ENCODE assay signal across 8 mouse cellular contexts in the genomic region with DNA sequence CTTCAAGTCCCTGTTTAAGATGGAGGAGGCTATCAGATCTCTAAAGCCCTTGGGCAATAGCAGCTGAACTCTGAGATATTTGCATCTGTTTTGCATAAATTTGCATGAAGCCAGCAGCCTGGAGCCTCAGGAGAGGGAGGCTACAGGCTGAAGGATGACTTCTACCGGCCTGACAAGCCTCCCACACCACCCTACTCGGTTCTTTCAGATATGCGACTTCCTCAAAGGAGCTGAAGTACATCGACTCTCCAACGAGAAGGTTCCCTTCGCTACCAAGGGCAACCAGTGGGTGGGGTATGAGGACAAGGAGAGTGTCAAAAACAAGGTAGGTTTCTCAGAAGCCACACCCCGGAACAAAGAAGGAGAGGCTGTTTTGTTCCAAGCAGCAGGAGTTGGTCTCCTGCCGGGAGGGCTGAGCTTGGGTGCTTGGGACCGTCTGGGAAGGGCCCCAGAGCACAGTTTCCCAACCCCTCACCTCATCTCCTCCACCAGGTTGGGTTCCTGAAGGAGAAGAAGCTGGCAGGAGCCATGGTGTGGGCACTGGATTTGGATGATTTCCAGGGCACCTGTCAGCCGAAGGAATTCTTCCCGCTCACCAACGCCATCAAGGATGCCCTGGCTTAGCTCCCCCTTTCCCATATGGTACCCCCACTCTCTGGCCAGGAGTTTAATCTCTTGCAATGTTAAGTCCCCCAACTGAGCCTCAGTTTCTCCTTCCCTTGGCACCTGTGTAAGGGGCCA. TPM values are rescaled to one million over a fixed set of nuclear protein-coding genes. Genes with fewer than 3 reads are reported as not detected.
DNase-seq lines count a peak whose midpoint lies in the region; ATAC-seq and TF ChIP-seq lines count a peak whose summit lies in the region.

No protein-coding gene starts in this region.

- no peaks in the 10 kb centered on the region for H3K9me3 ChIP-seq in forebrain, embryonic 13.5 days (replicated peaks)
- H3K9me3 ChIP-seq in forebrain, embryonic 10.5 days: no peaks in the 10 kb centered on the region
- H3K9me3 ChIP-seq in liver, postnatal 0 days (ENCODE audit: low read length): no peaks in the 10 kb centered on the region
- H3K9me3 ChIP-seq in stomach, postnatal 0 days (ENCODE audit: control insufficient read depth, low read length): no peaks in the 10 kb centered on the region

- peak overlapping the region; percentile 21; the same call in 1 of the 2 replicates for H3K27ac ChIP-seq in forebrain, embryonic 13.5 days
- H3K27ac ChIP-seq in forebrain, embryonic 10.5 days: no peak overlapping the region
- H3K27ac ChIP-seq in liver, postnatal 0 days (ENCODE audit: low read depth): no peak overlapping the region
- peak overlapping the region; percentile 61; the same call in 1 of the 2 replicates for H3K27ac ChIP-seq in stomach, postnatal 0 days (replicated peaks)

- no peaks in the 10 kb centered on the region for H3K27me3 ChIP-seq in forebrain, embryonic 13.5 days
- H3K27me3 ChIP-seq in forebrain, embryonic 10.5 days (ENCODE audit: poor library complexity, severe bottlenecking): peaks cover 24% of the 10 kb centered on the region
- H3K27me3 ChIP-seq in liver, postnatal 0 days (ENCODE audit: insufficient read depth, low read length): no peaks in the 10 kb centered on the region; the same call in 1 of the 2 replicates
- H3K27me3 ChIP-seq in stomach, postnatal 0 days (ENCODE audit: control insufficient read depth, insufficient read depth, low read length): no peaks in the 10 kb centered on the region

- TF ChIP-seq EP300 in liver, postnatal 0 days (IDR thresholded peaks at IDR 0.05; ENCODE audit: low read depth): no peak
- TF ChIP-seq EP300 in stomach, postnatal 0 days (optimal IDR thresholded peaks at IDR 0.05): no peak

- H3K4me1 ChIP-seq in forebrain, embryonic 13.5 days: peaks cover 16% of the 10 kb centered on the region
- H3K4me1 ChIP-seq in forebrain, embryonic 10.5 days: peaks cover 25% of the 10 kb centered on the region
- no peaks in the 10 kb centered on the region for H3K4me1 ChIP-seq in liver, postnatal 0 days (ENCODE audit: insufficient read depth)
- 0 out of 2 replicates have a peak, but pooled peaks cover 4% of the 10 kb centered on the region for H3K4me1 ChIP-seq in stomach, postnatal 0 days (replicated peaks; ENCODE audit: control insufficient read depth, insufficient read depth)

- peak overlapping the region; percentile 24 for H3K4me2 ChIP-seq in forebrain, embryonic 13.5 days
- no peak overlapping the region for H3K4me2 ChIP-seq in liver, postnatal 0 days (ENCODE audit: low read depth, low read length)
- H3K4me2 ChIP-seq in stomach, postnatal 0 days (replicated peaks; ENCODE audit: low read depth): no peak overlapping the region

- H3K9ac ChIP-seq in forebrain, embryonic 13.5 days: no peak overlapping the region
- no peak overlapping the region for H3K9ac ChIP-seq in liver, postnatal 0 days (replicated peaks)
- H3K9ac ChIP-seq in stomach, postnatal 0 days (ENCODE audit: low read length): no peak overlapping the region

- H3K4me3 ChIP-seq in forebrain, embryonic 13.5 days: no peak overlapping the region
- no peak overlapping the region for H3K4me3 ChIP-seq in forebrain, embryonic 10.5 days
- H3K4me3 ChIP-seq in liver, postnatal 0 days (ENCODE audit: low read depth, low read length): no peak overlapping the region
- H3K4me3 ChIP-seq in stomach, postnatal 0 days (ENCODE audit: low read depth, low read length): no peak overlapping the region

- peak; percentile 55; the same call in 1 of the 2 replicates for ATAC-seq in forebrain, embryonic 13.5 days
- ATAC-seq in liver, postnatal 0 days: peak; percentile 7; the same call in 1 of the 2 replicates
- ATAC-seq in stomach, postnatal 0 days (ENCODE audit: low FRiP score, low TSS enrichment): peak; percentile 82

- no peak for DNase-seq in forebrain, embryonic 10.5 days (ENCODE audit: extremely low spot score, low spot score)
- peak; percentile 76 for DNase-seq in A20 (ENCODE audit: low read depth, low spot score)
- DNase-seq in cerebellum, postnatal 10 days: peak; percentile 47 to 52
- DNase-seq in liver, postnatal 0 days: peak; percentile 40
- peak; percentile 88 for DNase-seq in stomach, postnatal 0 days (ENCODE audit: low spot score)
- no peak for DNase-seq in heart, adult 9 months (ENCODE audit: low spot score in 2 of 2)
- no peak for DNase-seq in urinary bladder, postnatal 36 days (ENCODE audit: low spot score in 2 of 2)

- WGBS in forebrain, embryonic 13.5 days: 29% methylated on average over 12 of the region's 12 CpGs
- WGBS in forebrain, embryonic 10.5 days: 27% methylated on average over 12 of the region's 12 CpGs
- 19% methylated on average over 12 of the region's 12 CpGs for WGBS in liver, postnatal 0 days (ENCODE audit: insufficient replicate concordance)
- WGBS in stomach, postnatal 0 days: 25% methylated on average over 12 of the region's 12 CpGs

- peak; percentile 48 for TF ChIP-seq CTCF in liver, postnatal 0 days (IDR thresholded peaks at IDR 0.05; ENCODE audit: low read depth)
- TF ChIP-seq CTCF in stomach, postnatal 0 days (IDR thresholded peaks at IDR 0.05; ENCODE audit: low read depth): peak; percentile 64

- no peaks in the 10 kb centered on the region for H3K36me3 ChIP-seq in forebrain, embryonic 13.5 days (ENCODE audit: poor library complexity, severe bottlenecking)
- no peaks in the 10 kb centered on the region for H3K36me3 ChIP-seq in forebrain, embryonic 10.5 days (replicated peaks)
- no peaks in the 10 kb centered on the region for H3K36me3 ChIP-seq in liver, postnatal 0 days (replicated peaks; ENCODE audit: insufficient read depth, low read length)
- H3K36me3 ChIP-seq in stomach, postnatal 0 days (ENCODE audit: control insufficient read depth, insufficient read depth, low read length): no peaks in the 10 kb centered on the region

RNA-seq across cellular contexts. Expression of a gene that starts 4.1 kb away (rescaled TPM):
- not detected in 2 replicates for polyA plus RNA-seq in forebrain, embryonic 13.5 days (2015; fragmentation: Nextera tagmentation; extraction: Ambion mirVana)
- polyA plus RNA-seq in forebrain, embryonic 10.5 days (2016; fragmentation: Nextera tagmentation; extraction: Ambion mirVana): 0.46 and 0.65 TPM in 2 replicates
- polyA plus RNA-seq in liver, postnatal 0 days (2015; fragmentation: Nextera tagmentation; extraction: Ambion mirVana): 0.14 TPM in 1 of 2 replicates, not detected in the other
- 1.6 and 2.2 TPM in 2 replicates for polyA plus RNA-seq in stomach, postnatal 0 days (2015; fragmentation: Nextera tagmentation; extraction: Ambion mirVana)

RNA-seq across cellular contexts. Expression of a gene that starts 7.2 kb away (rescaled TPM):
- polyA plus RNA-seq in forebrain, embryonic 13.5 days (2015; fragmentation: Nextera tagmentation; extraction: Ambion mirVana): 2.0 and 3.2 TPM in 2 replicates
- not detected in 2 replicates for polyA plus RNA-seq in forebrain, embryonic 10.5 days (2016; fragmentation: Nextera tagmentation; extraction: Ambion mirVana)
- 18.8 and 19.3 TPM in 2 replicates for polyA plus RNA-seq in liver, postnatal 0 days (2015; fragmentation: Nextera tagmentation; extraction: Ambion mirVana)
- polyA plus RNA-seq in stomach, postnatal 0 days (2015; fragmentation: Nextera tagmentation; extraction: Ambion mirVana): 2.8 and 3.1 TPM in 2 replicates

RNA-seq across cellular contexts. Expression of a gene that starts 46.1 kb away (rescaled TPM):
- 3.3 and 4.6 TPM in 2 replicates for polyA plus RNA-seq in forebrain, embryonic 13.5 days (2015; fragmentation: Nextera tagmentation; extraction: Ambion mirVana)
- polyA plus RNA-seq in forebrain, embryonic 10.5 days (2016; fragmentation: Nextera tagmentation; extraction: Ambion mirVana): 0.14 and 0.36 TPM in 2 replicates
- polyA plus RNA-seq in liver, postnatal 0 days (2015; fragmentation: Nextera tagmentation; extraction: Ambion mirVana): 6.4 and 8.3 TPM in 2 replicates
- polyA plus RNA-seq in stomach, postnatal 0 days (2015; fragmentation: Nextera tagmentation; extraction: Ambion mirVana): 11.2 and 11.4 TPM in 2 replicates

Comparison
In these comparisons a context has a peak if more than half of its experiments do, and no peak if none do; other contexts are left out.
1. H3K27ac ChIP-seq: peak in forebrain, embryonic 13.5 days (single experiment) and stomach, postnatal 0 days (single experiment); none in forebrain, embryonic 10.5 days (single experiment) and liver, postnatal 0 days (single experiment).
2. ATAC-seq: peak in every context shown above with its lines; median percentile 82 in stomach, postnatal 0 days; 55 in forebrain, embryonic 13.5 days; 7 in liver, postnatal 0 days.
3. DNase-seq: peak in A20 (single experiment), cerebellum, postnatal 10 days (2 of 2), liver, postnatal 0 days (single experiment) and stomach, postnatal 0 days (single experiment); none in forebrain, embryonic 10.5 days (single experiment), heart, adult 9 months (0 of 2) and urinary bladder, postnatal 36 days (0 of 2).